Mouse (Mus musculus) retina, adult 2 months (tissue): ENCODE results near the gene Mmp9.

Experiments used
- DNase-seq: peaks from one replicate; pipeline ENCODE4 v3.0.0-alpha.2; 2012; ENCODE audit warnings: low read depth, low spot score

Gene Mmp9

DNA sequence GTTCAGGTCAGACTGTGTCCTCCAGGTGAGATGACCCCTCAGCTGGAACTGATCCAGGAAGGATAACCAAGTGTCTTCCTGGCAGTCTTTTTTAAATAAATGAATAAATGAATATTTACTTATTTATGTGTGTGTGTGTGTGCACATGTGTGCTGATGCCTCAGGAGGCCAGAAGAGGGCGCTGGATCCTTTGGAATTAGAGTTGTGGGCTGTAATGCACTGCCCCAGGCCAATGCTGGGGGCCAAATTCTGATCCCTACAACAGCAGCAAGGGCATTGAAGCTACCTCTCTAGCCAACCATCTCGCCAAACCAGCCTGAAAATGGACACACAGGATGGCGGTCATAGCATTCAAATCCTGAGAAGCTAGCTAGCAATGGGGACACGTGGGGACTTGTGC lies 15.1 kb downstream of the Mmp9 start:
- DNase-seq: no peak

DNA sequence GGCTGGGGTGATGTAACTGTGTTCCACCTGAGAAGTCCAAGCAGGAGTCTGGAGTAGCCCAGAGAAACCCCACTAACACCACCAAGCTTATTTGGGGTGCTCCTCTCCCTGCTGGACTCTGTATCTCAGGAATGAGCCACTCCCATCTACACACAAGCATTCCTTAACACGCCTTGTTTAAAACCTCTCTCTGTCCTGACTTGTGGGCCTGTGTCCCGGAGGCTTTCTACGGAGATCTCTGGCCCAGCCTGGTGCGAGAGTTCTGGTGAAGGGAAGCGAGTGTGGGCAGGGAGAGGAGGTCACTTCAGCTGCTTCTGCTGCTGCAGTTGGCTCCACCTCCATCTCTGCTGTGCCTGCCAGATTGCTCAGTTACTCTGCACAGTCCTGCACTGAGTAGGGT lies 15.6 kb downstream of the Mmp9 start:
- no peak for DNase-seq

DNA sequence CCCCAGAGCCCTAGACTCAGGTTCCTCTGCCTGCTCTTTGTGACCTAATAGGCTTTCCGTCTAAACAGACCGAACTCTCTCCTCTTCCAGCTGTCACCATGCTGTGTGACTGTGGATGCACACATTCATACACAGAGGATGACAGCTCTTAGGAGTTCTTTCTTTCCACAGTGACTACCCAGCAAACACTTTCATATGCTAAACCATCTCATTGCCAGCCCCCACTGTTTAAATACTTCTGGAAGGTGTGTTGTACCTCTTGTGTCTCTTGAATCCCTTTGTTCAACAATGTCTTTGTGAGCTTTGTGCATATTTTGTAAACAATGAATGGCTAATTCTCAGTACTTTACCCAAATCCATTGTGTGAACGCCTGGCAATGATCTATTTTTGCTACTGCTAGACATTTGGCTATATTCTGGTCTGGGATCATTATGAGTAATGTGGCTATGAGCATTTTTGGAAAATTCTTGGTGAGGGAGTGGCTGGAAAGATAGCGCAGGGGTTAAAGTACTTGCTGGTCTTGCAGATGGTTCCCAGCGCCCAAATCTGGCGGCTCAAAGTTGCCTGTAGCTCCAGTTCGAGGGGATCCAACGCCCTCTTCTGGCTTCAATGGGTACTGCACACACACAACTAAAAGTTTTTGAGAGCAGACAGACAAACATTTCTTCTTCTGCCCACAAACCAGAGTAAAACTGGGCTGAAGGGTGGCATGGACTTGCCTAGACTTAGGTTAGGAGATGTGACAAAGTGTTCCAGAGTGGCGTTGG lies 17.2 kb downstream of the Mmp9 start:
- DNase-seq: no peak

DNA sequence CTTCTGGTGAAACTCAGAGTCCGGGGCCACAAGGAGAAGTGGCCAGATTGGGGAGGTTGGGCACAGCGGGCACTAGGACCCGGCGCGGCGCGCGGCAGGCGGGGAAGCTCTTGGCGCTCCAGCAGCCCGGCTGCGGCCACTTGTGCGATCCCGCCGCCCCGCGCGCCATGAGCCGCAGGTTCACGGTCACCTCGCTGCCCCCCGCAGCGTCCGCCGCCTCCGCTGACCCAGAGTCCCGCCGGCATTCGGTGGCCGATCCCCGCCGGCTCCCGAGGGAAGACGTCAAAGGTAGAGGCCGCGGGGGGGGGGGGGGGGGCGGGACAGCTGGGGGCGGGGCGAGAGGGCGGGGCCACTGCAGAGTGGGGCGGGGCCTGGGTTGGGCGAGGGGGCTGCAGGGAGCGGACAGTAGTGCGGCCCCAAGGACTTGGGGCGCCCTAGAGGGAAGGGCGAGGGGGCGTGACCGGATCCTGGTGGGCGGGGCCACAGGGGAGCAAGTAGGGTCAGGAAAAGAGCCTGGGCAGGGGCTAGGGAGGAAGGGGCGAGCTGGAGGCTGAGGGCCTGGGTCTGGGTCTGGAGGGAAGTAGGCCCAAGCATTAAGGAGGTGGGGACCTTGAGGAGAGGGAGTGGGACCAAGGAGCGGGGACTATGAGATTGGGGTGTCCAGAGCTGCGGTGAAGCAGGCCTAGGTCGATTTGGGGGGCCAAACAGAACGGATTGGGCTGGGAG lies 20.3 kb downstream of the Mmp9 start, which contains the start of gene Slc12a5:
Slc12a5 (plus strand) TSS at position 87 of the 726 bp plus-strand sequence.
- DNase-seq: no peak

DNA sequence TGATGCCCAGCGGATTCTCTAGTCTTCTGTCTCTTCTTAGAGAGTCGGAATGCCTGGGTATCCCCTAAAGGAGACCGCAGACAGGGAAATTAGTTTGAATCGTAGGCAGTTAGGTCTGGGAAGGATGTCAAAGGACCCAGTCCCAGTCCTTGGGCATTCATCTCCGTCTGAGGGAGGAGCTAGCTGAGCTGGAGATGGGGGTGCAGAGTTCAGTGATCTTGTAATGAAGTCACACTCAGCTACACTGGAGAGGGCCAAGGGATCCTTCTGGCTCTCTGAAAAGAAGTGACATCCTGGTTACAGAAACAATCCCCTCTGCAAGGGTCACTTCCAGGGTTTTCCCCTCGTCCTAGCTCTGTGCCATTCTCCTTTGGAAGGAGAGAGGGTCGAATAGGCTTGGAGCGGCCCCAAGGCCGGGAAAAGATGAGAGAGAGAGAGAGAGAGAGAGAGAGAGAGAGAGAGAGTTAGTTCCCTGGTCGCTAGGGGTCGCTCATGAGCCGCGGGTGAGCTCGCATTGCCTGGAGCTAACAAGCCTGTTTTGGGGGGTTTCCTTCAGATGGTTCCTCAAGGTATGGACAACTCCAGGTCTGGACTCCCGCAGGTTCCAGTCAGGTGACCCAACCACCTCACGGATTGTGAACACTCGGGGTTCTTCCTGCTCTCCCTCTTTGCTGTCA lies 21.1 kb downstream of the Mmp9 start:
- no peak for DNase-seq

DNA sequence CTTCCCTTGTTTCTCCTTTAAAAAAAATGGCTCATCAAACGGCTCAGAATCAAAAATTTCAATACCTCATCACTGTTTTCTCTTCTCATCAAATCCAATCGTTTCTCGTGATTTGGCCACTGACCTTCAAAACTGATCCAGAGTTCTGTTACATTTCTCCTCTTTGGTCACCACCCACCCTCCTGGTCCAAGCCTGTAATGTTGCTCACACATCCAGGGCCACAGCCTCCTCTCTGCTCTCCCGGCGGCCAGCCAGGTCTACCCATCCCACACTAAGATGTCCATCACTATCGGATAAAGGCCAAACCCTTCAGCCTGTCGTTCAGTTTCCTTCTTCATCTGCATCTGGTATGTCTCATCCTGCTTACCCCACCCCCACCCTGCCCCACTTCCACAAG lies 21.6 kb downstream of the Mmp9 start:
- DNase-seq: no peak

DNA sequence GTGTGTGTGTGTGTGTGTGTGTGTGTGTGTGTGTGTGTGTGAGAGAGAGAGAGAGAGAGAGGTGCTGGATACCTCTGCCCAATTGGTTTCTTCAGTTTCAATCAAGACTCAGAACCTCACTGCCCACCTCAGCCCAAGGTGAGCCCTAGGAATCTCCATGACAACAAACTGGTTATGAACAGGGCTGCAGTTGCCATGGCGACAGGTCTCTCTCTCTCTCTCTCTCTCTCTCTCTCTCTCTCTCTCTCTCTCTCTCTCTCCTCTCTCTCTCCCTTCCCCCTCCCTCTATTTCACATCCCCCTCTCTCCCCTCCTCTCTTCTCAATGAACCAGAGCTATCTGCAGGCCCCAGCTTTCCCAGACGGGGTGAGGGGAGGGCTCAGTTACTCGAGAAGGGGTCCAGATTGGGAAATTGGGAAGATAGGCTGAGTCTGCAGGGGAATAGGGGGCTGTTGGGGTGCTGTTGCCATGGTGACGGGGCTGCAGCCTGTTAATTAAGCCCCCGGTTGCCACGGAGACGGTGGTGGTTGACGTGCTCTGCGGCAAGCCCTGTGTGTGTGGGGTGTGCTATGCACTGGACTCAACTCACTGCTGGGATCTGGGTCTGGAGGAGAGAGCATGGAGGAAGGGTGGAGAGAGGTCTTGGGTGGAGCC lies 23.8 kb downstream of the Mmp9 start:
- no peak for DNase-seq

DNA sequence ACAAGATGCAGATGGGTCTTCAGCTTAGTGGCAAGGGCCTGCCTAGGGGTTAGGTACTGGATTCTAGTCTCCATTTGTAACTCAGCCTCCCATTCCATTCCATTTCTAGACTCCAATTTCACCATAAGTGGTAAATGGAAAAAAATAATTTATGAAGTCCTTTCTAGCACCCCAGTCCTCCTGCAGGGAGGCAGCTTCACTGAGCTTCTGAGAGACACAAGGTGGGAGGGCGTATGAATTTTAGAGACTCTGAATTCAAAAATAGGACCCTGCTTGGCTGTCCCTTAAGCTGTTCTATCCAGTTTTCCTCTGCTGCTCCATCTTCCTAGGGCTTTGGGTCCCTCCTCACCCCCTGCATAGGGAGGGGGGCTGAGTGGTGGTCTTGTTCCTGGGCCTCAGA lies 24.4 kb downstream of the Mmp9 start:
- no peak for DNase-seq

DNA sequence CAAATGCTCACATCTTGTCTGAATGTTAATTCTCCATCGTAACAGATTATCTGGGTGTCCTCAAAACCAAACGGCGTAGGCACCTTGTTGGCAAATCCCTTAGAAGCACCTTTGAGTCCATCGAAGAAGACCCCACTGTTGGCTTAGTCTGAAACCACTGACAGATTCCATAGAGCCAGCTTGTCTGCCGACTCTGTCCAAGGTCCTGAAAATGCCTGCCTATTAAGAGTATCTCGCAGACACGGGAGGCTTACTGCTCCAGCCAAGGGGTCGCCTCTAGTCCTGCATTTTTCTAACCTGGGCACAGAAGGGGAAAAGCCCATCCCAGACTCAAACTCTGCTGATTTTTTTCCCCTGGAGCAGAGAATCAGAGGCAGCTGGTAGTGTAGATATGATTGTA lies 25.8 kb downstream of the Mmp9 start:
- DNase-seq: no peak

DNA sequence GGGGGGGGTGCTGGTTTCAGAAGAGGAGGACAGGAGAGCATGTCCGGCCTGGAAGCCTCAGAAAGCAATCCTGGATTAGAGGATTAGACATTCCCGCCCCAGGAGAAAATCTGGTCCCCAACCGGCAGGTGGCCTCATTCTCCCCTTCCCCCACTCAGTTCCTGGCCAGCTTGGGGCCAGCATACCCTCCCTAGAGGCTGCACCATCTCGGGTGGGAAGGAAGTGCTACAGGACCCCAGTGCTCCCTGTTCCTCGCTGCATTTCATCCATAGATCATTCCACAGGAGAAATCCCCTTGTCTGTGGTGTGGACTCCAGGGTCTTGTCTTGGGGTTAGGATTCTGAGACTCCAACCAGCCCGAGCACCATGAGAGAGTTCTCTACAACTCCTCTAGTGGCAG lies 26.6 kb downstream of the Mmp9 start:
- DNase-seq: peak; percentile 72

DNA sequence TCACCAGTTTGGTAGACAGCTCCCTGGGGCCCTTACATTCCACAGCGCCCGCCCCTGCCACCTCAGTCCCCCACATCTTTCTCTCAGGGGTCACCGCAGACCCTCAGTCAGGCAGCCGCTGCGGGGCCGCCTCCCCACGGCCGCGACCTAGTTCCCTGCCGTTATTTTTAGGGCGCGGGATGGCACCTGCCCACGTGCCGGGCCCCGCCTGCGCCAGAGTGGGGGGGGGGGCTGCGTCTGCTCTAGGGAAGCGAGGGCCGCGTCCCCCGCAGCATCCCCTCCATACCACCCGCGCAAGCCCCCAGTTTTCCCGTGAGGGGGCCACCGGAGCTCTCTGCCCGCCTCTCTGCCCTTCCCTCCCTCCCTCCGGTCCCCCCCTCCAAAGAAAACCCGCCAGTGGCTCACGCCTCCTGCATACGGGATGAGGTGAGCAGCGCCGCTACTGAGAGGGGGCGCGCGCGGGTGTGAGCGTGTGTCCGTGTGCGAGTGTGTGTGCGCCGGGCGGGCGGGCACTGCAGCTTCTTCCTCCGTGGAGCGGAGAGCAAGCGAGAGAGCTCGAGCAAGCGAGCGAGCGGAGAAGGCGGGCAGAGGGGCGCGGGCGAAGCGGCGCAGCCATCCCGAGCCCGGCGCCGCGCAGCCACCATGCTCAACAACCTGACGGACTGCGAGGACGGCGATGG lies 27.3 kb downstream of the Mmp9 start:
- DNase-seq: peak; percentile 75

DNA sequence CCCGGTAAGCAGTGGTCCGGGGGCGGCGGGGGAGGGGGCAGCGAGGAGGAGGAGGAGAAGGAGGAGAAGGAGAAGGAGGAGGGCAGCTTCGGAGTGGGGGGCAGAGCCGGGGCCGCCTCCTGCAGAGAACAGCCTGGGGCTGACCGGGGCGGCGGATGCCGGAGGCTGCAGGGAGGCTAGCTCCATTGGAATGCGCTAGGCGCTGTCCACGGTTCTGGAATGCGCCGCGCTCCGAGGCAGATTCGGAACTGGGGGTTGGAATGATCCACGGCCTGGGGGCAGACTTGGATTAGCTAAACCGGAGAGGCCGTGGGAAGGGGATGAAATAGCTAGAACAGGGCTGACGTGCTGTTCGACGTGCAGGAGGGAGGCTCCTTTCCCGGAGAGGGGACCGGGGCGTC lies 27.9 kb downstream of the Mmp9 start:
- no peak for DNase-seq

DNA sequence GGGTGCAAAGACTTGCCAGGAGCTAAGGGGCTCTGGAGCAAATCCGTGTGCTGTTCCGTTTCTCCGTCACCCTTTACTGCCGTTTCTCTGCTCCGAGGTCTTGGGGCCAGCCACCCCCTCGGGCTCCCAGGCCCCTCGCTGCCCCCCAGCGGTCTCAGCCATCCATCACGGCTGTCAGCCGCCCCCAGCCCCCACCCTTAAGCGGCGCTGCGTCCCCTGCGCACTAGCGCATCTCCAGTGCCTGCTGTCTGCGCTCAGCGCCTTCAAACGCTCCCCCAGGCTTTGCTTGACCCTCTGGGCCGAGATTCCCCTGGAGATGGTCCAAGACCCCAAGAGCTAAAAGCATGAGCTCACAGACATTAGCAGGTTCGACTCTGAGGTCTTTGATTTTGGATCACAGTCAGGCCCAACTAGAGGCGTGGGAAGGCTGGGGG lies 28.8 kb downstream of the Mmp9 start:
- DNase-seq: no peak

DNA sequence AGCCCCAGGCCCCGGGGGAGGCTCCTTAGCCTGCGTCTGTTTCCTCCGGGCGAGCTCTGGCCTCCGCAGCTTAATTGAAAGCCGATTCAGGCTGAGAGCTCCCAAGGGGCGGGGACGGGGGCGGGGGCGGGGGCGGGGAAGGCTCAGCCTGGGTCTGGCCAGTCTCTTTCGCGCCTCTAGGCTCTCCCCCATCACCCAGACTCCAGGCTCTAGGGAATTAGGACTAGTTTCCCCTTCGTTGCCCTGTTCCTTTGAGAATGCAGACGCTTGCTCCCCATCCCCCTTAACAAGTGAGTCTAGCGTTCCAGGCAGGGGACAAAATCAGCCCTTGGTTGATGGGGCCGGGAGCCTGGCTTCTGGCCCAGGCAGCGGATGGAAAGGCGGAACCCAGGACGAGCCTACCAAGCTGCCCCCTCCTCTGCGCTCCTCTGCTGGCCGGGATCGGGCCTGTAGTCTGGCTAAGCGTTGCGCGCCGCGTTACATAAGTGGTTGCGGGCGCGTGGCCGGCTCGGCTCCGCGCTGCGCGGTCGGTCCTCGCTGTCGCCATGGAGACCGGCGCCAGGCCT lies 30.1 kb downstream of the Mmp9 start:
- peak; percentile 71 for DNase-seq

DNA sequence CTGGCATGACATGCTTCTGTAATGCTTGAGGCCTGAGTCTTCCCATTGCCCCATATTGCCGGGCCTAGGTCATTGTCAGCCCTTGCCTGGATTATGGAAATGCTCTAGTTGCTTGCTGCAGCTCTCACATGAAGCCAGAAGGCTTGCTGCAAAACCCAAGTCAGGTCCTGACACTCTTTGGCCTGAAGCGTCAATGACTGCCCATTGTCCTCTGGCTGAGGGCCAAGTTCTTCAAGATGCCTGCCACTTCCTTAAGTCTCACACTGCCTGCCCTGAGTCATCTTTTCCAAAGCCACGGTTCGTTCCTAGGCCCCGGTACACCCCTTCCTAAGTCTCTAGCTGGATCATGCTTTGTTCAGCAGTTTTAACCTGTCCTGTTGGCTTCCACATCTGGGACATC lies 32.1 kb downstream of the Mmp9 start:
- no peak for DNase-seq

DNA sequence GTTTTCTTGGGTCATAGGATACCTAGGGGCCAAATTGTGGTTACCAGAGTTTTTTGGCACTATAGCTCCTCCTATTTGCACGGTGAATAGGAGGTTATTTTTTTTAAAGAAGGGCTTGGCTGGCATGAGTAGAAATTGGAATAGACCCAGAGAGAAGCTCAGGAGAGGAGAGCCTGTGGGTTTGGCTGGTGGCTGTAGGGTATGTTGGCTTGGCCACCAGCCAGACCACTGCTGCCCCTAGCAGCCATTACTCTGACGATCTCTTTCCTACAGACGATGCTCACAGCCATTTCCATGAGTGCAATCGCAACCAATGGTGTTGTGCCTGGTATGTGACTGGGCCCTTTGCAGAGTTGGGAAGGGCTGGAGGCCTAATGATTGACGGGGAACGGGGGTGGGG lies 35.0 kb downstream of the Mmp9 start:
- DNase-seq: no peak

DNA sequence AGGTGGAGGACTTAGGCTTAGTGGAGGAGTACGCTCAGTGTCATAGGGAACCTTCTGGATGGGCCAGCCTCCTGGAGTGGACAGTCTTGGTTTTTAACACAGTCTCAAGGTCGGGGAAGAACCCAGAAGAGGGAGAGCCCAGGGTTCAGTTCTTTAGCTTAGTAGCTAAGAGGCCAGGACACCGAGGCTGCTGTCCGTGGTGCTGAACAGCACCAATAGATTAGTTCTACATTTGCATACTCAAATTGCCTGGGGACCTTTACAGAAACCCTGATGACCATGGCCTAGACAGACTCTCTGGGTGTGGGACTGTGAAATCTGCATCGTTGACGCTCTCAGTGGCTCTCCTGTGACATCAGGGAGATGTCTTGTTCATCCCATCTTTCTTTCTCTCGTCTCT lies 39.2 kb downstream of the Mmp9 start:
- DNase-seq: no peak

DNA sequence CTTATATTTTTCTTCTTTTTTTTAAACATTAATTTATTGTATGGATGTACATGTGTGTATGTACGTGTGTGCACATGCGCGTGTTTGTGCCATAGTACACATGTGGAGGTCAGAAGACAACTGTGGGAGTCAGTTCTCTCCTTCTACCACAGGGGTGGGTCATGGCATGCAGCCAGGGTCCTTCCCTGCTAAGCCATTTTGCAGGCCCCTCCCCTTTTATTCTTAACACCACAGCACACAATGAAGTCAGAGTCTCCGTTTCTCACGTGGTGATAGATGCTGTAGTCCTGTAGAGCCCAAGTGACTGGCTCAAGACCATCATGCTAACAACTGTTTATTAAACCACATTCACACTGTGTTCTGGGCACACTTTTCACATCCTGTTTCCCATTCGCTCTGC lies 45.4 kb downstream of the Mmp9 start:
- no peak for DNase-seq

DNA sequence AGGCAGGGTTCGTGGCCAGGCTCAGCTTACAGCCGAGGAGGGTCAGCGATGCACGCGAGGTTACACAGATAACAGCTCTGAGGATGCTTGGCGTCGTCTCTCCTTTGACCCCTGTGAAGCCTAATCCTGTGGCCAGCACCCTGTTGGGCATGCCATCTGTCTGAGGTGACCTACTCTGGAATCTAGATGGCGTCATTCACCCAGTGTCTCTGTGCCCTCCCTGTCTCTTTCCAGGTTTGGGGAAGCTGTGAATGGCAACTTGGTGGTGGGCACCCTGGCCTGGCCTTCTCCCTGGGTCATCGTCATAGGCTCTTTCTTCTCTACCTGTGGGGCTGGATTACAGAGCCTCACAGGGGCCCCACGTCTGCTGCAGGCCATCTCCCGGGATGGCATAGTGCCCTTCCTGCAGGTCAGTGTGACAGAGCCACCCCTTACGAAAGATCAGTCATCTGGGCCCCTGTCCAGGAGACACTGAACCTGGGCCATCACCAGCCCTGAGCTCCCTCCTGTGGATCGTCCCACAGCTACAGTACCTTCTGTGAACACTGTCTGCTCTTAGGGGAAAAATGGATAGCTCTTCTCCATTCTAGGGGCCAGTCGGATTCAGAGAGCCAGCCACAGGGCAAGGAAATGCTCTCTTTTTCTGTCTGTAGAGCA lies 45.9 kb downstream of the Mmp9 start:
- DNase-seq: no peak

DNA sequence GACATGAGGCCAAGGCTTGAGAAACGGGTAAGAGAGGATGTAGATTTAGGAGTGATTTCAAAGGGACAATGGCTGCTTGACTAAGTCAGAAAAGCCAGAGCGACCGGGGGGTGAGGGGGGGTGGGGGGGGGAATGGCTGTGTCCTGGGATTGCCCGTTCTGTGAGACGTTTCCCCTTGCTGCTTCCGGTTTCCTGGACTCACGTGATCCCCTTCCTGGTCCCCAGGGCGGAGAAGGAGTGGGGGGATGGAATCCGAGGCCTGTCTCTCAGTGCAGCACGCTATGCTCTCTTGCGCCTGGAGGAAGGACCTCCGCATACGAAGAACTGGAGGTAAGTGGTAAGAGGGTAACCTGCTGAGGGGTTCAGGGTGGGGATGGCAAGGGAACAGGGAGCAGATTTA lies 48.2 kb downstream of the Mmp9 start:
- no peak for DNase-seq

DNA sequence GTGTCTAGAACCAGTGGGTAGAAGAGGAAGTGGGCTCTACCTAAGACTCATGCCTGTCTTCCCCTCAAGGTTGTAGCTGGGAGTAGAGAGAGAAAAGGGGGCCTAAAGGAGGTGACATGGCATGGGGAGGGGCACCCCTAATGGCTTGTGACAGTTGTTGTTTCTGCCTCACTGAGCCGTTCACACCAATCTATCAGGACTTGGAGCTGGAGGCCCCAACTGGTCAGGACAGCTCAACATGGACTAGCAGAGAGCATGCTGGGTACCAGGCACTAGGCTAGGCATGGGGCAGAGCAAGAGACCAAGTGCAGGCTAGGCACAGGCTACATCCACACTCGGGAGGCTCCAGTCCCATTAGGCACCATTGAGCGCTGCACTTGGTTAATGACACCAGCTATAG lies 50.5 kb downstream of the Mmp9 start:
- DNase-seq: no peak
